Mouse (Mus musculus): ENCODE measurements around the gene Nup62.

GRCm38 (mm10) chr7:44851625-44852234, 35.8 kb downstream of the Nup62 start:
- no peak for TF ChIP-seq CTCF (IDR thresholded peaks at IDR 0.05)
- no peak for TF ChIP-seq POLR2A (IDR thresholded peaks at IDR 0.05; ENCODE audit: insufficient read depth, low read depth, low read length)
- no peak for TF ChIP-seq EP300 (IDR thresholded peaks at IDR 0.05; ENCODE audit: insufficient read depth, low read depth, low read length)

All from heart, adult 2 months (tissue).